Mouse (Mus musculus) lung, postnatal 25 days (tissue): ENCODE data around the gene Myocd.

Experiments used
- DNase-seq: peaks from one replicate; pipeline ENCODE4 v3.0.0; 2022; ENCODE audit warnings: low spot score

Myocd gene

GRCm38 (mm10) chr11:65137145-65137652 is 132.6 kb downstream of the Myocd start:
- DNase-seq: no peak

- DNase-seq: no peak
Observed at GRCm38 (mm10) chr11:65135251-65135739, 134.5 kb downstream of the Myocd start.

- no peak for DNase-seq
Observed at GRCm38 (mm10) chr11:65133661-65134060, 136.1 kb downstream of the Myocd start.

- DNase-seq: no peak
Observed at GRCm38 (mm10) chr11:65129110-65129509, 140.7 kb downstream of the Myocd start.

- no peak for DNase-seq
Observed at GRCm38 (mm10) chr11:65128666-65129065, 141.1 kb downstream of the Myocd start.

GRCm38 (mm10) chr11:65126566-65126965 is 143.2 kb downstream of the Myocd start:
- DNase-seq: no peak
